Mouse (Mus musculus) cerebellum, postnatal 25 days (tissue): ENCODE data around the gene Plvap.
A peak's percentile ranks its signal among the peaks of the same experiment; 100 is the strongest.

Experiments used
- DNase-seq, 2 experiments: peaks; one replicate each; pipeline ENCODE4 v3.0.0; 2021; ENCODE audit warnings: mixed read lengths in 2 of 2

The Plvap gene

DNA sequence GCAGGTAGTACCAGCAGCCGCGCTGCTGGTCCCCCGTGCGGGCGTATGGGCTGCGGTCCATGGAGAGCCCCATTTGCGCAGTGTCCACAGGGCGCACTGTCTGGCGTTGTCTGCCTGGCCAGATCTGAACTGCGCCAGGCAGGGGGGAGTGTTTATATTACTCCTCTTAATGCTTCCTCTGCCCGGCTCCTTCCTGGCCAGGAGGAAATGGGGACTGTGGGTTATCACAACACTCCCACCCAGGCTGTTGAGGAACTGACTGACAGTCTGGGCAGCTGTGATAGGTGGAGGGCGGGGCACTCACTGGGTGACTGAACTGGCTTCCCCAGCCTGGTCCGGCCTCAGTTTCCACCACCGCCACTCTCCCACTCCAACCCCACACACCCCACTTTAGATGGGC, at the start of gene Plvap:
Gene Plvap (minus strand): TSS at position 109 of the 400 bp plus-strand sequence.
- DNase-seq = no peak

DNA sequence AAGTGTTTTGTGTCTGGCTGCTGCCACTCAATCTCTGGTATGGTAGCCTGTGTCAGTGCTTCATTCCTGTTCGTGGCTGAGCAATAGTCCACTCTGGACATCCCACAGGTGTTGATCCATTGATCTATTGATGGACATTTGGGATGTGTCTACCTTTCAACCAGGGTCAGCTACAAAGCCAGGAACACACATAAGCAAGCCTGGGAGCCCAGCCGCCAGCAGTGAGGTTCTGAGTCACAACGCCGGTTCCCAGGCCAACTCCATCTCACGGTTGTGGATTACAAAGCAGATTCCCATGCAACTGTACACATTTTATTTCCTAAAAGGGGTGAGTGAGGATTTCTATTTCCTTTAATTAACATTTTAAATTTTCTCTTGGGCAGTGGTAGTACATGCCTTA, 49.2 kb upstream of the Plvap start:
- DNase-seq = no peak

DNA sequence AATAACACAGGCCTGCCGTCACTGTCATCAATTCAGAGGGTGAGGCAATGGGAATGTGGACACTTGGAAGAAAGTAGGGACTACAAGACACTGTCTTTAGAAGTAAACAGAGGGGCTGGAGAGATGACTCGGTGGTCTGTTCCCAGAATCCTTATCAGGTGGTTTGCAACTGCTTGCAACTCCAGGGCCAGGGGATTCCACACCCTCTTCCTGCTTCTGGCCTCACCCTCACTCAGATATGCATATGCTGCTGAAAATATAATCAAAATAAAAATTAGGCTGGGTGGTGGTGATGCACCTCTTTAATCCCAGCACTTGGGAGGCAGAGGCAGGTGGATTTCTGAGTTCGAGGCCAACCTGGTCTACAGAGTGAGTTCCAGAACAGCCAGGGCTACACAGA, 48.5 kb upstream of the Plvap start:
- DNase-seq = no peak

DNA sequence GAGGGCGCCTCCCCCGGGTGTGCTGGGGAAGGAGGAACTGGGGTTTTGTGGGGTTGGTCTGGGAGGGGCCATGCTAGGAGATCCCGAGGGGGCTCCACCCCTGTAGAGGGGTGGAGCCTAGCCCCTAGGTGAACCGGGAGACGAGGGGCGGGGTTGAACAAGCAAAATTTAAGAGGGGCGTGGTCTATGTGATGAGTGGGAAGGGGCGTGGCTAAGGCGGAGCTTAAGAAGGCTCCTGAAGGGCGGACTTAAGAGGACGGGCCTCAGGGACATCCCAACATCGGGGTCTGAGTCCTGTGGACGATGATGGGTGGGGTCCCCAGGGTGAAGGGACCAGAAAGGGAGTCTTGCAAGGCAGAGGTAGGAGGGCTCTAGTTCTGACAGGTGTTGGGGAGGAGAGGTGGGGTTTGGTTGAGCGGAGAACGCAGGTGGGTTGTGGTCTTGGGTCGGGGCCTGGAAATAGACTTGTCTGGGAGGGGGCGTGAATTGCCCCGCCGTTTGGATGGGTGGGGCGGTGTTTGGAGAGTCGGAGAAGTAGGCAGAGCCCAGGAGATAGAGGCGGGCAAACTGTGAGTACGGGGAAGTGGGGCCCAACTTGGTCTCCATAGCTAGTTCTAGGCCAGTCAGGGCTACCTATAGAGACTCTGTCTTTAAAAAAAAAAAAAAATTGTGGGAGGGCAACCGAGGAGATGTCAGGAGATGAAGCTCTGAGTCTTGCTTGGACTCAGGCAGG, 47.6 kb upstream of the Plvap start:
- DNase-seq = peak in 1 of 2 experiments; percentile 41

GRCm38 (mm10) chr8:71558071-71558957, 46.8 kb upstream of the Plvap start, which contains the start of gene Tmem221:
Tmem221 (minus strand) TSS chr8:71558871.
- no peak for DNase-seq

DNA sequence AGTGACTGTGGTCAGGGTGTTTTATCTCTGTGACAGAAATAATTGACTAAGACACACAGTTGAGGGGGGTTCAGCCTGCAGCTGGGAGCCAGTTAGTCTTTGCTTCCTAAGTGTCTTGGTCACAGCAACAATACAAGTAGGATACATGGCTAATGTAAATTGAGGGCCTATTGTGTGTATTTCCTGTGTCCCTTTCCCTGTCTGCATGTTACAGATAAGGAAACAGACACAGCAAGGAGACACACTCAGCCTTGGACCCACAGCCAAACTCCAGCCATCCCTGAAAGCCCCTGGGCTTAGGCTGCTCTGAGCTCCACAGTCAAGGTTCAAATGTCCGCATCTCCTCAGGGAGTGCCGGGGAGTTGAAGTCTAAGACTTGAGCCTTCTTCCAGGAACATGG, 43.1 kb upstream of the Plvap start:
- DNase-seq = no peak

DNA sequence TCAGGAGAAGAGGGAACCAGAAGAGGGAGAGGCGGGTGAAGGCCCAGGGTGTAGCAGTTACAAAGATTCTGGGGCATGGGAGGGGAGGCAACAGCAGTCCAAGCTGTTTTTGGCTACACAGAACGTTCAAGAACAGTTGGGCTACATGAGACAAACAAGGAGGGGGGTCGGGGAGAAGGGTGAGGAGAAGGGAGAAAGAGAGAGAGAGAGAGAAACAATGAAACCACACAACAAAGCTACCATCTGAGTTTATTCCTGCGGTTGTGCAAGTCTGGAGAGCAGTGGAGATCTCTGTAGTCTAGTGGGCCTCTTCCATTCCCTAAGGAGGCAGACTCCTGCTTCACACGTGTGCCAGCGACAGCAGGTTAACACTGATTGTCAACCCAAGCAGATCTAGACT, 42.4 kb upstream of the Plvap start:
- DNase-seq = no peak

DNA sequence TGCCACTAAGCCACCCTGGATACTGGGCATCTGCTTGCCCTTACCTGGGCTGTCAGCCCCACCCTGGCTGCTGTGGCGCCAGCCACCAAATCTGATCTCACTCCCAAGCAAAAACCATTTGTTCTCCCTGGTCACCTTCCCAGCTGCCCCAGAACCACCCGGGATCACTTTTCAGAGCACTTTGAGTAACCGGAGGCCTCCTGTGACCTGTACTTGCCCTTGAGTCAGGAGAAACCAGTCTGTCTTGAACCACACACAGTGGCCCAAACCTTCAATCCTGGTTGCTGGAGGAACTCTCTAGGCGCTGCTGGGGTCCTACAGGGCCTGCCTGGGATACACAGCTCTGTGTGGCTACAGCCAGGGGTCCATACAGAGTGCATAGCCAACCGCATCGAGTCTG, 41.2 kb upstream of the Plvap start:
- DNase-seq = no peak

GRCm38 (mm10) chr8:71550754-71551153, 39.2 kb upstream of the Plvap start:
- DNase-seq = no peak

DNA sequence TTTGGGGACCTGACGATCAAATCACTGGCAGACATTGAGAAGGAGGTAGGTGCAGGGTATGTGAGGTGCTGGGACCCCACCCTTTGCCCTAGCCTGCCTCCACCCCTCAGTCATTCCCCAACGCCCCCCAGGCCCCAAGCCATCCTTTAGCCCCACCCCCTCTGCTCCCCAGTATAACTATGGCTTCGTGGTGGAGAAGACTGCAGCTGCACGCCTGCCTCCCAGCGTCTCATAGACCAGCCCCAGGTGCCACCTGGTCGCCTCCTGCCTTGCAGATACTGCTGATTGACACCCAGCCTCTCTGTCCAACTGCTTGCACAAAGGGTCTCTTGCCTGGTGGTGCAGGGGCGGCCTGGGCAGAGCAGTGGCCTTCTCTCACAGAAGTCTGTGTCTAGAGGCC, 36.0 kb upstream of the Plvap start:
- no peak for DNase-seq

DNA sequence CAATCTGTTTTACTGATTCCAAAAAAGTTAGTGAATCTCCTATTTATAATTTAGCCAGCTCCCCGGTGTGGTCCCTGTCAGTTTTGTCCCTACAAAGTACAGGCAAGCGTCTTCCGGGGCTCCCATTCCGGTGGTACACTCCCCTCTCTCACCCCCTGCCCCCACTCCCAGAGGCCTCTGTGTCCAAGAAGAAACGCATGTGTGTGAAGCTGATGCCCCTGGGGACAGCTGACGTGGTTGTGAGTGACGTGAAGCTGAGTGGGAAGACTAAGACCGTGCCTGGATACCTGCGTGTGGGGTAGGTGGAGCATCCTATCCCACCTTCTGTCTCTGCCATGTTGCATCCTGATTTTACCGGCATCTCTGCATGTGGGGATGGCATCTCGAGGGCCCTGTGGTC, 33.5 kb upstream of the Plvap start:
- DNase-seq = no peak

GRCm38 (mm10) chr8:71543755-71544154, 32.2 kb upstream of the Plvap start:
- DNase-seq = no peak

GRCm38 (mm10) chr8:71542632-71543343, 31.2 kb upstream of the Plvap start, which contains the start of gene Mvb12a:
Mvb12a (plus strand) TSS chr8:71542922.
- peak; percentile 93 to 97 for DNase-seq

- DNase-seq = peak in 1 of 2 experiments; percentile 26
These were observed 25.7 kb upstream of the Plvap start, which contains the start of gene Bst2 for GRCm38 (mm10) chr8:71537028-71537867. Bst2 (minus strand) TSS chr8:71537456.

DNA sequence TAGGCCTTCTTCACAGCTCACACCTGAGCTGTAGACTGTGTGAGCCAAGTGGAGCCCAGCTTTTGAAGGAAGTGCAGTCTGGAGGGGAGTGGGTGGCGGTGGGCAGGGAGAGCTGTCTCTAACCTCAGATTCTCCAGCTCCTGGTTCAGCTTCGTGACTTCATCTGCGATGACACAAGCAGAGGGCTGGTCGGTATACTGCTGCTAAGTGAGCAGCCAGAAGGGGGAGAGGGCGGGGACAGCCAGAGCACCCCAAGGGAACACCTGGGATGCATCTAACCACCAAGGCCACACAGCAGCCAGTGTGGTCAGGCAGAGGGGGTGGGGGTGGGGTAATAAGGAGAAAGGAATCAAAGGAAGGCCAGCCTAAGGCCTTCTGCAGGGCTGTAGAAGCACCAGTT, 24.1 kb upstream of the Plvap start:
- no peak for DNase-seq

DNA sequence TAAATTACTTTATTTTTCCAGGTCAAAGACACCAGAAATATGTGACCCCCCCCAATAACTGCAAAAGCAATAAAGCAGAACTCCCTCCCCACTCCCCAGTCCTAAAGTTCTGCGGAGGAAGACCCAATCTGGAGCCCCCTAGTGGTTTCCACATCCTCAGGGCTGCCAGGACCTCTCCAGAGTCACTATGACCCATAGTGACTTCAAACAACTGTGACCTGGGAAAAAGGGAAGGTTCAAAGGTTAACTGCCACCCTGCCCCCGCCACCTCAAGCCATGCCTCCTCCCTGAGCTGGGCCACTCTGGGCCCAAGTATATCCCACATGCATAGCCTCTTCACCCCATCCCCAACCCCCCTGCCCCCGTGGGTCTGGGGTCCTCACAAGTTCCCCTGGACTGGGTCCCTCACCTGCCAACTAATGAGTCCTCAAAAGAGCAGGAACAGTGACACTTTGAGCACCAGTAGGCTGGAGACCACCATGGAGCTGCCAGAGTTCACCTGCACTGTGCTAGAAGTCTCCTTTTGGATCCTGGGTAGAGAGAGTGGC, 22.8 kb upstream of the Plvap start:
- DNase-seq = no peak

GRCm38 (mm10) chr8:71530735-71531467, 19.3 kb upstream of the Plvap start:
- DNase-seq = peak; percentile 65 to 80

- no peak for DNase-seq
These were observed 17.0 kb upstream of the Plvap start for GRCm38 (mm10) chr8:71528362-71529073.

DNA sequence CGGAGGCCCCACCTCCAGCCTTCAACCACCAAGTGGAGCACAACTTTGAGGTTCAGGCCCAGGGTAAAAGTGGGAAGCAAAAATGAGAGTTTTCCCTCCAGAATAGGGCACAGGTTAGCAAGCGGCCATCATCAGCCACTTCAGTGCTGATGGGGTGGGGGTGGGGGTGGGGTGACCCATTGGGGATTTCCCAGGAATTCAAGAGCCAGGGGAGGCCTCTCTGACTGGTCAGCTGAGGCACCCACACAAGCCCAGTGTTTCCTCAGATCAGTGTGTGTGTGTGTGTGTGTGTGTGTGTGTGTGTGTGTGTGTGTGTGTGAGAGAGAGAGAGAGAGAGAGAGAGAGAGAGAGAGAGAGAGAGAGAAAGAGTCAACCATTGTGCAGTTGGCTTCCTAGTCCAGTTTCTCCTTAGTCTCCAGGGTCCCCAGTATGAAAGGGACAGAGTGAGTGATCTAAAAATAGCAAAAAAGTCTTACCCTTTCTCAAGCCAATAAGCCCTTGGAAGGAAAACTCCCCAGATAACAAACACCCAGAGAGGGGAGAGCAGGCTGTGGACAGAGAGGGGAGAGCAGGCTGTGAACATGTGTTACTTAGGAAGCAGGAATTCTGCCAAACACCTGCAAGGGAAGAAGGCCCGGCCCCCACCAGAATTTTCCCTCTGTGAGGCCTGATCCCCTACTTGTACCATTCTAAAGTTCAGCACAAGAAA, 15.8 kb upstream of the Plvap start:
- no peak for DNase-seq

DNA sequence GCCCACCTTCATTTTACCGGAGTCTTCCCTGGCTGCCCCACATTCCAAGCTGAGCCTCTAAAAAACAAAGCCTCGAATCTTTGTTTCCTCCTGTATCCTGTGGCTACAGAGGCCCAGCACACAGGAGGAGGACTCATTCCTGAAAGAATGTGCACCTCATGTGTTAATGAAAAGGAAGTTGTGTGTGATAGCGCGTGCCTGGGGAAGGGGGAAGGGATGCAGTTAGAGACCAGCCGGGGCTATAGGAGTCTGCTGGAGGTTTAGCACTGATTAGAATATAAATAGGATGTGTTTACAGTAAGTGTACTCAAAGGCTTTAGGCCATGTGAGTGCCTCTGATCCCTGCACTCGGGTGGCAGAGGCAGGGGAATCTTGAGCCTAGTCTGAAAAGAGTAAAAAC, 14.7 kb upstream of the Plvap start:
- DNase-seq = no peak
